Mouse (Mus musculus): ENCODE results near the gene Plekho2.

DNA sequence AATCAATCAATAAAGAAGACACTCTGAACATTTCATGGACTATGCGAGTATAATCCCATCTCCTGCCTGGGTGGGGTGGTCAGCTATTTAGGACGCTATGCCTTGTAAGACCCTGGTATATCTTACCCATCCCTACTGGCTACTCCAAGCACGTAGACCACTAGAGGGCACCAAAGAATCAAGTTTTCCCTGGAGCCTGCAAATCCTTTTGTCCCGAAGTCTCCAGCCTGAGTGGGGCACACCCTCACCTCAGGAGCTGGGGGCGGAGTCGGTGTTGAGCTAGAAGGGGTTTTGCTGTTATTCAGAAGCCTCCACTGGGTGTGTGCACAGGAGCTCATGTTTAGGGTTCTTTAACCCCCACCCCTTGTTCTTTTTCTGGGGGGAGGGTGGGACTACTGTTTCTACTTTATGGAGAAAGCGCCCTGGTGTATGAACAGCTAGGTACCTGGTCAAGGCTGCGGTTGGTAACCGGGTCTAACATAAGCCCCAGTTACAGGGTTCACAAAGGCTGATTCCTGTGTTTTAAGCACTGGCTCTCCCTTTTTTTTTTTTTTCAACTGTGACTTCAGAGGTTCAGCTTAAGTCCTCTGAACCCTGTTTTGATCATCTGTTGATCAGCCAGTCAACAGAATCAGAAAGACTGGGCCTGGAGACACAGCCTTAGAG, 25.8 kb upstream of the Plekho2 start:
- TF ChIP-seq POLR2A (IDR thresholded peaks at IDR 0.05; ENCODE audit: extremely low read depth, insufficient read depth, low read length) (no peak), CTCF (IDR thresholded peaks at IDR 0.05; ENCODE audit: low read depth, low read length) (peak; percentile 52)

Measured in liver, adult 2 months (tissue).